Comparison of ENCODE assay signal across 8 mouse cellular contexts in the genomic region with DNA sequence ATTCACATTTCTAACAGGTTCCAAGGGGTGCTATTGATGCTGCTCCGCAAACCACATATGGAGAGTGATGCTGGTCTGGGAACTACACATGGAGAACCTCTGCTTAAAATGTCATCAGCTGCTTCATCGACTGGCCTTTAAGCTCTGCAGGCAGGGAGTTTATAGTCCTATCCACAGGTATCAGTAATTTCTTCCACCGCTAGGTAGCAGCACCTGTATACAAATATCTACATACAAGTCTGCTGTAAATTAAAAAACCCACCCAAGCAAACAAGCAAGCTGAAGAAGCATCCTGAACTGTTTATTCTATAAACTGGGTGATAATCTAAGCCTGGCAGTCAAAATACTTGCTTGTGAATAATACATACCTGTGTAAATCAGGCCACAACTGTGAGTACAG.
DNase-seq lines count a peak whose midpoint lies in the region; ATAC-seq lines count a peak whose summit lies in the region.
"Had no signal": no experiment of that assay in that cellular context is flagged by ENCODE, and none has a peak within 500 bp of the region (broad histone marks: within the 10 kb centered on the region; RNA-seq: fewer than 3 reads in every experiment).

No protein-coding gene starts in this region.

- ATAC-seq in embryonic facial prominence, embryonic 14.5 days (ENCODE audit: low read depth): 0 out of 2 replicates have a peak, but pooled peaks have one; percentile 41

- no peaks in the 10 kb centered on the region for H3K27me3 ChIP-seq in embryonic facial prominence, embryonic 14.5 days (replicated peaks; ENCODE audit: control insufficient read depth, insufficient read depth, low read length)
- H3K27me3 ChIP-seq: limb, embryonic 15.5 days had no signal

- H3K4me1 ChIP-seq in embryonic facial prominence, embryonic 14.5 days (ENCODE audit: control insufficient read depth, insufficient read depth, low read length): no peaks in the 10 kb centered on the region
- H3K4me1 ChIP-seq: limb, embryonic 15.5 days had no signal

- WGBS in embryonic facial prominence, embryonic 14.5 days: 35% methylated on average over 3 of the region's 3 CpGs

- peak overlapping the region; percentile 23 for H3K4me2 ChIP-seq in embryonic facial prominence, embryonic 14.5 days (ENCODE audit: low read depth, low read length)
- H3K4me2 ChIP-seq: limb, embryonic 15.5 days had no signal

- H3K4me3 ChIP-seq in embryonic facial prominence, embryonic 14.5 days (ENCODE audit: low read depth, low read length): no peak overlapping the region
- H3K4me3 ChIP-seq: limb, embryonic 15.5 days had no signal

- H3K9ac ChIP-seq in embryonic facial prominence, embryonic 14.5 days (ENCODE audit: low read depth, low read length): no peak overlapping the region
- H3K9ac ChIP-seq: limb, embryonic 15.5 days had no signal

- H3K27ac ChIP-seq in embryonic facial prominence, embryonic 14.5 days (replicated peaks; ENCODE audit: low read depth, low read length): no peak overlapping the region
- H3K27ac ChIP-seq: limb, embryonic 15.5 days had no signal

- DNase-seq in kidney, adult 8-10 months: peak; percentile 2 to 13
- no peak for DNase-seq in kidney, adult 18-20 months
- peak; percentile 52 to 58 for DNase-seq in B cell, adult 2 months
- DNase-seq in ES-CJ7 (ENCODE audit: low read depth, low spot score): peak; percentile 68
- peak; percentile 82 for DNase-seq in embryonic facial prominence, embryonic 14.5 days (ENCODE audit: low spot score)
- peak; percentile 79 for DNase-seq in layer of hippocampus, adult 9-10 months (ENCODE audit: low spot score)
- peak; percentile 43 for DNase-seq in right cerebral cortex, postnatal 14 days

- no peaks in the 10 kb centered on the region for H3K9me3 ChIP-seq in embryonic facial prominence, embryonic 14.5 days (ENCODE audit: control insufficient read depth, low read length)
- H3K9me3 ChIP-seq: limb, embryonic 15.5 days had no signal

- H3K36me3 ChIP-seq in embryonic facial prominence, embryonic 14.5 days (ENCODE audit: control insufficient read depth, insufficient read depth, low read length): no peaks in the 10 kb centered on the region
- H3K36me3 ChIP-seq: limb, embryonic 15.5 days had no signal
